Mouse (Mus musculus) C2C12 (cell line): ENCODE data around the gene Mia2. TPM values are rescaled to one million over a fixed set of nuclear protein-coding genes. Genes with fewer than 3 reads are reported as not detected.

Source experiments
- H3K27me3 ChIP-seq: one replicate; pipeline ENCODE4 v1.6.1; 2011; ENCODE audit not compliant: control insufficient read depth, insufficient read depth, insufficient read length
- H3K36me3 ChIP-seq: one replicate; pipeline ENCODE4 v1.6.1; 2011; ENCODE audit not compliant: control insufficient read depth, insufficient read depth
- H3K4me3 ChIP-seq: one replicate; pipeline ENCODE4 v1.5.1; 2011; ENCODE audit warnings: mild to moderate bottlenecking, control low read depth; ENCODE audit not compliant: poor library complexity, insufficient read depth, severe bottlenecking
- H3K79me2 ChIP-seq: one replicate; pipeline ENCODE4 v1.6.1; 2011; ENCODE audit not compliant: control insufficient read depth, insufficient read depth
- H3K79me3 ChIP-seq: one replicate; pipeline ENCODE4 v1.6.1; 2011; ENCODE audit warnings: low read depth, control low read depth
- H3ac ChIP-seq: one replicate; pipeline ENCODE3; 2011; ENCODE audit warnings: low read depth; ENCODE audit not compliant: control insufficient read depth, insufficient read length
- CEBPB ChIP-seq: IDR thresholded peaks from one replicate; pipeline ENCODE4 v1.6.1; 2011; ENCODE audit warnings: low read depth, mild to moderate bottlenecking, control low read depth, moderate library complexity
- CTCF ChIP-seq: IDR thresholded peaks from one replicate; pipeline ENCODE4 v1.5.1; 2011; ENCODE audit not compliant: control insufficient read depth, insufficient read depth, insufficient read length
- FOSL1 ChIP-seq: IDR thresholded peaks from one replicate; pipeline ENCODE4 v1.8.0; 2011; ENCODE audit warnings: mild to moderate bottlenecking, low read length; ENCODE audit not compliant: poor library complexity, insufficient read depth, severe bottlenecking
- MAX ChIP-seq: IDR thresholded peaks from one replicate; pipeline ENCODE4 v1.6.1; 2011; ENCODE audit warnings: mild to moderate bottlenecking, control low read depth
- MYOD1 ChIP-seq: IDR thresholded peaks from one replicate; pipeline ENCODE4 v1.6.1; 2011; ENCODE audit warnings: low read depth; ENCODE audit not compliant: control insufficient read depth, insufficient read length
- MYOG ChIP-seq: IDR thresholded peaks from one replicate; pipeline ENCODE4 v1.6.1; 2011; ENCODE audit not compliant: control insufficient read depth, insufficient read length; ENCODE audit errors: extremely low read depth
- USF1 ChIP-seq: IDR thresholded peaks from one replicate; pipeline ENCODE4 v1.6.1; 2011; ENCODE audit warnings: low read depth, mild to moderate bottlenecking, control low read depth, moderate library complexity
- polyA plus RNA-seq: library from polyadenylated mRNA; unstranded; fragments of >200 nt; fragmentation: generic; extraction: Trizol; gene quantifications from one replicate; pipeline ENCODE4 v1.2.1, GENCODE M21; 2012; ENCODE audit warnings: missing spikeins

The Mia2 gene
- polyA plus RNA-seq, 1 experiment: 13.3 TPM

GRCm38 (mm10) chr12:59132940-59133339 lies 37.3 kb downstream of the Mia2 start:
- TF ChIP-seq CTCF: no peak
- TF ChIP-seq USF1: no peak
- no peak for TF ChIP-seq MYOD1
- TF ChIP-seq FOSL1: no peak
- no peak for TF ChIP-seq MAX
- no peak for TF ChIP-seq MYOG
- TF ChIP-seq CEBPB: no peak
- Histone ChIP-seq H3K4me3 (no peak overlapping the region), H3K27me3 (no peaks in the 10 kb centered on the region), H3K36me3 (peaks cover 19% of the 10 kb centered on the region), H3K79me3 (peaks cover 55% of the 10 kb centered on the region), H3K79me2 (peaks cover 67% of the 10 kb centered on the region), H3ac (no peak overlapping the region)

- no peak overlapping the region for H3K4me3 ChIP-seq
- TF ChIP-seq MAX (no peak), CTCF (no peak), USF1 (no peak), CEBPB (no peak), MYOD1 (no peak), MYOG (no peak), FOSL1 (no peak)
- peaks cover 19% of the 10 kb centered on the region for H3K36me3 ChIP-seq
- peaks cover 72% of the 10 kb centered on the region for H3K79me2 ChIP-seq
- H3ac ChIP-seq: no peak overlapping the region
- peaks cover 55% of the 10 kb centered on the region for H3K79me3 ChIP-seq
- no peaks in the 10 kb centered on the region for H3K27me3 ChIP-seq
These were observed 37.9 kb downstream of the Mia2 start for GRCm38 (mm10) chr12:59133437-59133999.

GRCm38 (mm10) chr12:59135096-59135495 lies 39.5 kb downstream of the Mia2 start:
- no peak overlapping the region for H3K4me3 ChIP-seq
- TF ChIP-seq FOSL1 (no peak), CEBPB (no peak), MYOG (no peak), USF1 (no peak), MAX (no peak), MYOD1 (no peak), CTCF (no peak)

GRCm38 (mm10) chr12:59135533-59136300 lies 40.1 kb downstream of the Mia2 start:
- Histone ChIP-seq H3K27me3 (no peaks in the 10 kb centered on the region), H3K79me3 (peaks cover 59% of the 10 kb centered on the region), H3K4me3 (no peak overlapping the region), H3ac (no peak overlapping the region), H3K36me3 (peaks cover 39% of the 10 kb centered on the region), H3K79me2 (peaks cover 79% of the 10 kb centered on the region)
- no peak for TF ChIP-seq MYOD1
- TF ChIP-seq CEBPB: no peak
- no peak for TF ChIP-seq MAX
- no peak for TF ChIP-seq USF1
- no peak for TF ChIP-seq FOSL1
- TF ChIP-seq MYOG: no peak
- no peak for TF ChIP-seq CTCF

More at GRCm38 (mm10) chr12:59135096-59135495, 39.5 kb downstream of the Mia2 start:
- Histone ChIP-seq H3K79me2 (peaks cover 79% of the 10 kb centered on the region), H3K79me3 (peaks cover 59% of the 10 kb centered on the region), H3K27me3 (no peaks in the 10 kb centered on the region), H3K36me3 (peaks cover 34% of the 10 kb centered on the region), H3ac (no peak overlapping the region)

- Histone ChIP-seq H3K36me3 (peaks cover 52% of the 10 kb centered on the region), H3K27me3 (no peaks in the 10 kb centered on the region)
- TF ChIP-seq CTCF (no peak), MAX (no peak), CEBPB (no peak), MYOG (no peak), MYOD1 (no peak), USF1 (no peak), FOSL1 (no peak)
These were observed 41.4 kb downstream of the Mia2 start for GRCm38 (mm10) chr12:59137031-59137430.

More at GRCm38 (mm10) chr12:59137031-59137430, 41.4 kb downstream of the Mia2 start:
- no peak overlapping the region for H3K4me3 ChIP-seq
- no peak overlapping the region for H3ac ChIP-seq
- peaks cover 71% of the 10 kb centered on the region for H3K79me2 ChIP-seq
- peaks cover 53% of the 10 kb centered on the region for H3K79me3 ChIP-seq
